Mouse (Mus musculus) testis, adult 2 months (tissue): ENCODE measurements around the gene Slc6a13. TPM values are rescaled to one million over a fixed set of nuclear protein-coding genes. Genes with fewer than 3 reads are reported as not detected.

ENCODE experiments used
- H3K27ac ChIP-seq: fragments of 200-500 bp; 2 replicates; pipeline ENCODE4 v1.5.1; 2012; ENCODE audit warnings: low read depth, low read length; ENCODE audit not compliant: control insufficient read depth, insufficient read depth
- H3K27me3 ChIP-seq: fragments of 200-500 bp; 2 replicates; pipeline ENCODE4 v1.6.1; 2012; ENCODE audit warnings: mild to moderate bottlenecking, low read length, moderate library complexity; ENCODE audit not compliant: control insufficient read depth, insufficient read depth
- H3K36me3 ChIP-seq: fragments of 200-500 bp; 2 replicates; pipeline ENCODE4 v1.6.1; 2012; ENCODE audit warnings: mild to moderate bottlenecking, low read length; ENCODE audit not compliant: control insufficient read depth, insufficient read depth
- H3K4me1 ChIP-seq: fragments of 200-500 bp; 2 replicates; pipeline ENCODE4 v1.6.1; 2012; ENCODE audit warnings: low read length; ENCODE audit not compliant: control insufficient read depth, insufficient read depth
- H3K4me3 ChIP-seq: fragments of 200-500 bp; 2 replicates; pipeline ENCODE4 v1.5.1; 2012; ENCODE audit warnings: low read depth, mild to moderate bottlenecking, low read length, moderate library complexity, mixed read lengths; ENCODE audit not compliant: control insufficient read depth
- CTCF ChIP-seq: fragments of 200-500 bp; IDR thresholded peaks from 2 replicates; pipeline ENCODE4 v1.5.1; 2012; ENCODE audit warnings: low read depth, mild to moderate bottlenecking, inconsistent platforms, low read length, moderate library complexity; ENCODE audit not compliant: control insufficient read depth, insufficient read depth, insufficient replicate concordance
- POLR2A ChIP-seq: fragments of 200-500 bp; IDR thresholded peaks from 2 replicates; pipeline ENCODE4 v1.6.1; 2012; ENCODE audit warnings: low read depth, mild to moderate bottlenecking, inconsistent platforms, low read length, moderate library complexity; ENCODE audit not compliant: control insufficient read depth
- polyA plus RNA-seq: library from polyadenylated mRNA; depleted of rRNA; stranded (reverse); fragments of >200 nt; gene quantifications from 2 replicates; pipeline ENCODE4 v1.2.3, GENCODE M21; 2012

The Slc6a13 gene
- polyA plus RNA-seq, 1 experiment, result 0.86 TPM

DNA sequence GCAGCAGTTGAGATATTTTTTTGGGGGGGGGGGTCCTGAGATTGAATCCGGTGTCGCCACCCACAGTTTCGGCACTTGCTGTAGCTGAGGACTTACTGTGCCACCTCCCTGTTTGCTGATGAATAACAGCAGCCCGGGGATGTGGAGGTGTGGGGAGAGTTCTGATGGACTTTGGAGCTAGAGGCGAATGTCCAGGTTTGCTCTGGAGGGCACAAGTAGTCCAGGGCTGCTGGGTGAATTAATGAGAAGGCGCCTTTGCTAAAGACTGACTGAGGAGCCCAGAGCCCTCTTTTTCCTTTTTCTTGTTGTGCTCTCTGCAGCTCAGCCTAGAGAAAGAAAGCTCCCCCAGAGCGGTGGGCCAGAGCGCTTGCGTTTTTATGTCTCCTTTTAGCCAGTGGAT is 4.6 kb downstream of the Slc6a13 start:
- no peak overlapping the region for H3K27ac ChIP-seq
- TF ChIP-seq POLR2A (no peak), CTCF (no peak)
- no peaks in the 10 kb centered on the region; the same call in 1 of the 2 replicates for H3K4me1 ChIP-seq
- H3K36me3 ChIP-seq, result no peaks in the 10 kb centered on the region
- no peak overlapping the region for H3K4me3 ChIP-seq
- H3K27me3 ChIP-seq, result no peaks in the 10 kb centered on the region

- TF ChIP-seq CTCF (no peak), POLR2A (no peak)
These were observed 5.5 kb downstream of the Slc6a13 start for GRCm38 (mm10) chr6:121305571-121305970.

DNA sequence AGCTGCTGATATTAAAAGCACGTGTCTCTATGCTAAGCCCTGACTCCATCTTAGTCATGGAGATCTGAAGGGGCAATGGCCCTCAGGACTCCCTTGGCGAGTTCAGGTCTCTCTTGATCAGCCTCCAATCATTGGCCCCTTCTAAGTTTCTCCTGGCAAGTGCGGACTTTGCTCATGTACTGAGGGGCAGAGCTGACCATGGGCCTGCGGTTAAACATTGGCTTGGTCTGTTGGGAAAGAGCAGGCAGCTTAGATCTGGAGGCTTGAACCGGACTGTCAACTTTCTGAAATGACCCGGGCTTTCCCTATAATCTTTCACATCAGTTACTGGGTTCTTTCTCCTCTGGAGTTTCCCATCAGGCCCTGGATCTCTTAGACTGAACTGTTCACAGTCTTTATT is 11.0 kb downstream of the Slc6a13 start:
- no peaks in the 10 kb centered on the region for H3K36me3 ChIP-seq
- no peaks in the 10 kb centered on the region for H3K27me3 ChIP-seq
- no peak overlapping the region for H3K4me3 ChIP-seq
- H3K4me1 ChIP-seq, result no peaks in the 10 kb centered on the region
- TF ChIP-seq CTCF (no peak), POLR2A (no peak)
- H3K27ac ChIP-seq, result no peak overlapping the region

More at GRCm38 (mm10) chr6:121305571-121305970, 5.5 kb downstream of the Slc6a13 start:
- Histone ChIP-seq H3K4me3 (no peak overlapping the region), H3K27me3 (no peaks in the 10 kb centered on the region), H3K36me3 (no peaks in the 10 kb centered on the region), H3K27ac (no peak overlapping the region), H3K4me1 (no peaks in the 10 kb centered on the region)

- Histone ChIP-seq H3K27me3 (no peaks in the 10 kb centered on the region), H3K27ac (no peak overlapping the region), H3K4me1 (no peaks in the 10 kb centered on the region), H3K4me3 (no peak overlapping the region), H3K36me3 (no peaks in the 10 kb centered on the region)
- no peak for TF ChIP-seq POLR2A
- TF ChIP-seq CTCF, result no peak
These were observed 19.1 kb downstream of the Slc6a13 start for GRCm38 (mm10) chr6:121319099-121319498.

GRCm38 (mm10) chr6:121322381-121323110 is 22.5 kb downstream of the Slc6a13 start:
- no peak overlapping the region for H3K4me3 ChIP-seq
- TF ChIP-seq CTCF, result no peak
- TF ChIP-seq POLR2A, result no peak
- H3K4me1 ChIP-seq, result no peaks in the 10 kb centered on the region
- no peaks in the 10 kb centered on the region for H3K27me3 ChIP-seq
- no peak overlapping the region for H3K27ac ChIP-seq
- no peaks in the 10 kb centered on the region for H3K36me3 ChIP-seq

GRCm38 (mm10) chr6:121325298-121325697 is 25.3 kb downstream of the Slc6a13 start:
- Histone ChIP-seq H3K4me1 (no peaks in the 10 kb centered on the region), H3K27ac (no peak overlapping the region), H3K4me3 (no peak overlapping the region), H3K27me3 (no peaks in the 10 kb centered on the region), H3K36me3 (no peaks in the 10 kb centered on the region)
- no peak for TF ChIP-seq POLR2A
- no peak for TF ChIP-seq CTCF

GRCm38 (mm10) chr6:121325740-121326139 is 25.7 kb downstream of the Slc6a13 start:
- Histone ChIP-seq H3K4me3 (no peak overlapping the region), H3K27ac (no peak overlapping the region), H3K4me1 (no peaks in the 10 kb centered on the region), H3K36me3 (no peaks in the 10 kb centered on the region), H3K27me3 (no peaks in the 10 kb centered on the region)
- TF ChIP-seq CTCF, result no peak
- TF ChIP-seq POLR2A, result no peak

DNA sequence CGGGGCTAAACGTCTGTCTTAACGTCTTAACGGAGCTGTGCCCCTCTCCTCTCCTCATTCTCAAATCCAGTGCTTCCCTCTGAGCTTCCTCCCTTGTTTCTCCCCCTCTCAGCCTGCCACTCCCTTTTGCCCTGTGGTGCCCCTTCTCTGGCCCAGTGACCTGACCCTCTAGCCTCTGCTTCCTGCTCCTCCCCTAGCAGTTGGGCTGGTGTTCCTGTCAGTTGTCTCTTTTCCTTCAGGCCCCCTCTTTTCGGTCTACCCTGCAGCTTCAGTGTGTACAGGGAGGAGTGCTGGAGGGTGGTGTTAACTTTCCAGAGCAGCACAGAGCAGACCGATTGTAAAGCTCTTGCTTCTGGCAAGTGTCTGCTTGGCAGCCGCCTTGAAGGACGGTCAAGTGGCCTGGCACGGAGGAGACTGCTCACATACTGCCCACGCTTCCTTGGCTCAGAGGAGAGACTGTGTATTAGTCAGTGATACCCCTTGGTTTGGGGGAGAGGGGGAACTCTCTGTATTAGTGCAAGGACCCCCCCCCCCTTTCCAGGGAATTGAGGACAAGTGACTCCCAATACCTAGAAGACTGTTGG is 26.6 kb downstream of the Slc6a13 start:
- TF ChIP-seq CTCF (no peak), POLR2A (no peak)
- H3K36me3 ChIP-seq, result no peaks in the 10 kb centered on the region
- H3K27me3 ChIP-seq, result no peaks in the 10 kb centered on the region
- H3K27ac ChIP-seq, result no peak overlapping the region
- no peaks in the 10 kb centered on the region for H3K4me1 ChIP-seq
- no peak overlapping the region for H3K4me3 ChIP-seq
